Mouse (Mus musculus) lung, embryonic 14.5 days (tissue): Measurements from ENCODE around the gene Cdh4. TPM values are rescaled to one million over a fixed set of nuclear protein-coding genes. Genes with fewer than 3 reads are reported as not detected.

ENCODE experiments used
- ATAC-seq: fragments of 200-750 bp; cut with Nextera tagmentation; 2 replicates; pipeline ENCODE4 v1.8.0; 2017; ENCODE audit warnings: mild to moderate bottlenecking, moderate TSS enrichment, moderate library complexity; ENCODE audit not compliant: insufficient read depth
- DNase-seq: peaks from one replicate; pipeline ENCODE4 v3.0.0-alpha.2; 2015
- H3K27ac ChIP-seq: fragments of 300-500 bp; sonication (generic); 2 replicates; pipeline ENCODE4 v1.5.1; 2014; ENCODE audit warnings: low read depth, mild to moderate bottlenecking, moderate library complexity
- H3K27me3 ChIP-seq: fragments of 300-500 bp; sonication (generic); 2 replicates; pipeline ENCODE4 v1.6.1; 2014; ENCODE audit warnings: low read length, control low read depth; ENCODE audit not compliant: insufficient read depth
- H3K36me3 ChIP-seq: fragments of 300-500 bp; sonication (generic); 2 replicates; pipeline ENCODE4 v1.6.1; 2014; ENCODE audit warnings: control low read depth; ENCODE audit not compliant: insufficient read depth
- H3K4me1 ChIP-seq: fragments of 300-500 bp; sonication (generic); 2 replicates; pipeline ENCODE4 v1.6.1; 2014; ENCODE audit warnings: antibody characterized with exemption, control low read depth; ENCODE audit not compliant: insufficient read depth
- H3K4me2 ChIP-seq: fragments of 300-500 bp; sonication (generic); 2 replicates; pipeline ENCODE4 v1.6.1; 2014; ENCODE audit warnings: mild to moderate bottlenecking
- H3K4me3 ChIP-seq: fragments of 300-500 bp; sonication (generic); 2 replicates; pipeline ENCODE4 v1.5.1; 2014; ENCODE audit warnings: low read depth, low read length
- H3K9ac ChIP-seq: fragments of 300-500 bp; sonication (generic); 2 replicates; pipeline ENCODE4 v1.6.1; 2014
- H3K9me3 ChIP-seq: fragments of 300-500 bp; sonication (generic); 2 replicates; pipeline ENCODE4 v1.6.1; 2016; ENCODE audit warnings: low read depth, low read length, control low read depth
- CTCF ChIP-seq: IDR thresholded peaks from 2 replicates; pipeline ENCODE4 v1.5.1; 2016; ENCODE audit warnings: antibody characterized with exemption, low read depth
- WGBS: fragments of 180-500 bp; shearing (Covaris S2); extraction: QIAGEN DNeasy Blood & Tissue Kit; methylation state at CpG from one replicate; pipeline ENCODE4 v1.1.7; 2014; 5-methylcytosine and 5-hydroxymethylcytosine counted together
- polyA plus RNA-seq: library from polyadenylated mRNA; unstranded; fragments of >200 nt; fragmentation: Nextera tagmentation; extraction: Ambion mirVana; gene quantifications from 2 replicates; pipeline ENCODE4 v1.2.1, GENCODE M21; 2014

Gene Cdh4
- polyA plus RNA-seq, 1 experiment from 2014 or later, result 4.9 TPM

- H3K4me3 ChIP-seq, result no peak overlapping the region
Measured at GRCm38 (mm10) chr2:179578329-179578728, 136.1 kb downstream of the Cdh4 start.

GRCm38 (mm10) chr2:179578842-179579241 lies 136.6 kb downstream of the Cdh4 start:
- Histone ChIP-seq H3K9ac (no peak overlapping the region), H3K27me3 (no peaks in the 10 kb centered on the region), H3K36me3 (no peaks in the 10 kb centered on the region), H3K4me2 (no peak overlapping the region), H3K27ac (no peak overlapping the region), H3K4me3 (no peak overlapping the region), H3K4me1 (no peaks in the 10 kb centered on the region), H3K9me3 (no peaks in the 10 kb centered on the region)
- DNase-seq, result no peak
- no peak for TF ChIP-seq CTCF
- ATAC-seq, result no peak
- WGBS, result 68% methylated on average over 11 of the region's 11 CpGs

More at GRCm38 (mm10) chr2:179578329-179578728, 136.1 kb downstream of the Cdh4 start:
- H3K27me3 ChIP-seq, result no peaks in the 10 kb centered on the region
- H3K9ac ChIP-seq, result no peak overlapping the region
- no peak overlapping the region for H3K27ac ChIP-seq
- TF ChIP-seq CTCF, result no peak
- H3K4me2 ChIP-seq, result no peak overlapping the region
- DNase-seq, result no peak
- no peak for ATAC-seq
- no peaks in the 10 kb centered on the region for H3K36me3 ChIP-seq
- no peaks in the 10 kb centered on the region for H3K9me3 ChIP-seq
- H3K4me1 ChIP-seq, result no peaks in the 10 kb centered on the region
- 73% methylated on average over 3 of the region's 3 CpGs for WGBS

- Histone ChIP-seq H3K4me2 (no peak overlapping the region), H3K27ac (no peak overlapping the region), H3K36me3 (no peaks in the 10 kb centered on the region), H3K9ac (no peak overlapping the region), H3K4me3 (no peak overlapping the region), H3K9me3 (no peaks in the 10 kb centered on the region), H3K4me1 (no peaks in the 10 kb centered on the region), H3K27me3 (no peaks in the 10 kb centered on the region)
- no peak for TF ChIP-seq CTCF
- no peak for DNase-seq
- 55% methylated on average over 4 of the region's 4 CpGs for WGBS
- ATAC-seq, result no peak
Measured at GRCm38 (mm10) chr2:179580415-179580814, 138.2 kb downstream of the Cdh4 start.

GRCm38 (mm10) chr2:179581058-179581457 lies 138.8 kb downstream of the Cdh4 start:
- ATAC-seq (no peak), DNase-seq (no peak)
- TF ChIP-seq CTCF, result no peak
- WGBS, result 69% methylated on average over 5 of the region's 5 CpGs
- Histone ChIP-seq H3K27ac (no peak overlapping the region), H3K36me3 (no peaks in the 10 kb centered on the region), H3K4me2 (no peak overlapping the region), H3K9ac (no peak overlapping the region), H3K4me1 (no peaks in the 10 kb centered on the region), H3K27me3 (no peaks in the 10 kb centered on the region), H3K9me3 (no peaks in the 10 kb centered on the region), H3K4me3 (no peak overlapping the region)

- Histone ChIP-seq H3K4me2 (no peak overlapping the region), H3K9ac (no peak overlapping the region), H3K36me3 (no peaks in the 10 kb centered on the region), H3K27me3 (no peaks in the 10 kb centered on the region), H3K27ac (no peak overlapping the region), H3K4me1 (no peaks in the 10 kb centered on the region), H3K4me3 (no peak overlapping the region), H3K9me3 (no peaks in the 10 kb centered on the region)
- ATAC-seq, result no peak
- no peak for DNase-seq
- WGBS, result 56% methylated on average over 16 of the region's 16 CpGs
- no peak for TF ChIP-seq CTCF
Measured at GRCm38 (mm10) chr2:179582966-179583365, 140.7 kb downstream of the Cdh4 start.

GRCm38 (mm10) chr2:179584672-179585071 lies 142.4 kb downstream of the Cdh4 start:
- no peak for TF ChIP-seq CTCF
- H3K27me3 ChIP-seq, result no peaks in the 10 kb centered on the region
- no peak overlapping the region for H3K4me2 ChIP-seq
- no peak overlapping the region for H3K27ac ChIP-seq
- ATAC-seq (no peak), DNase-seq (no peak)
- H3K9ac ChIP-seq, result no peak overlapping the region
- no peaks in the 10 kb centered on the region for H3K4me1 ChIP-seq
- WGBS, result 59% methylated on average over 13 of the region's 13 CpGs
- no peaks in the 10 kb centered on the region for H3K36me3 ChIP-seq
- H3K4me3 ChIP-seq, result no peak overlapping the region
- no peaks in the 10 kb centered on the region for H3K9me3 ChIP-seq

GRCm38 (mm10) chr2:179586436-179586835 lies 144.2 kb downstream of the Cdh4 start:
- Histone ChIP-seq H3K4me2 (no peak overlapping the region), H3K9ac (no peak overlapping the region), H3K27me3 (no peaks in the 10 kb centered on the region), H3K9me3 (no peaks in the 10 kb centered on the region), H3K27ac (no peak overlapping the region), H3K4me3 (no peak overlapping the region), H3K4me1 (no peaks in the 10 kb centered on the region), H3K36me3 (no peaks in the 10 kb centered on the region)
- 78% methylated on average over 11 of the region's 11 CpGs for WGBS
- no peak for DNase-seq
- TF ChIP-seq CTCF, result no peak
- ATAC-seq, result no peak

GRCm38 (mm10) chr2:179587069-179587468 lies 144.8 kb downstream of the Cdh4 start:
- ATAC-seq, result no peak
- Histone ChIP-seq H3K4me2 (no peak overlapping the region), H3K27me3 (no peaks in the 10 kb centered on the region), H3K27ac (no peak overlapping the region), H3K9me3 (no peaks in the 10 kb centered on the region), H3K4me1 (no peaks in the 10 kb centered on the region), H3K4me3 (no peak overlapping the region), H3K9ac (no peak overlapping the region), H3K36me3 (no peaks in the 10 kb centered on the region)
- DNase-seq, result no peak
- 88% methylated on average over 2 of the region's 2 CpGs for WGBS
- no peak for TF ChIP-seq CTCF
